Mouse (Mus musculus): ENCODE measurements around the gene Aqp1. TPM values are rescaled to one million over a fixed set of nuclear protein-coding genes. Genes with fewer than 3 reads are reported as not detected.

Aqp1 gene
- 50.3 TPM in 1 of 2 replicates, not detected in the other for total RNA-seq (2014; fragmentation: Nextera tagmentation)
- not detected in 2 replicates for total RNA-seq (2017)
- not detected in 2 replicates for polyA plus RNA-seq (2012)

DNA sequence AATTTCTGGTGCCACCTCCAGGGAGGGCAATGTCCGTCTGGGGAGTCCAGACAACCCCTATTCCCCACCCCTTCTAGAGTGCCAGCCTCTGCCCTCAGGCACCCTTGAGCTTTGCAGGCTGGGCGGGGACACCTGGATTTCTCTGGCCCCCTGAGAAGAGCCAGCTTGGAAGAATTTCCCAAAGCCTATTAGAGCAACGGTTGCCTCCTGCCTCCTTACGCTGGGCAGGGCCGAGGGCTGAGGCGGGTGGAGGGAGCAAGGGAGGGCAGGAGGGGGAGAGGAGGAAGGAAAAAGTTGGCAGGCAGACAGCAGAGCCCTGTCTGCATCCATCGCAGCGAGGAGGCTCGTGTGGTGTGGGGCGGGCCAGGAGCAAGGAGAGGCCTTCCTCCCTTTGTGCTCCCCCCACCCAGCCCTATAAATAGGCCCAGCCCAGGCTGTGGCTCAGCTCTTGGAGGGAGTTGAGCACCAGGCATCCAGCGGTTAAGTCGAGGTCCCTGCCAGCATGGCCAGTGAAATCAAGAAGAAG, at the start of gene Aqp1:
Gene Aqp1 (plus strand): TSS at position 444 of the 526 bp plus-strand sequence.
- H3K4me1 ChIP-seq (ENCODE audit: insufficient read depth, low read depth, low read length): no peaks in the 10 kb centered on the region
- DNase-seq (ENCODE audit: low spot score) (no peak), ATAC-seq (ENCODE audit: extremely low read depth, insufficient number of reproducible peaks, low FRiP score, poor library complexity, severe bottlenecking) (no peak)

GRCm38 (mm10) chr6:55288007-55288602, 48.1 kb upstream of the Aqp1 start:
- Histone ChIP-seq H3K9me3 (replicated peaks) (peaks cover 2% of the 10 kb centered on the region; the same call in 1 of the 2 replicates), H3K27me3 (ENCODE audit: insufficient read depth, low read length) (no peaks in the 10 kb centered on the region), H3K4me3 (ENCODE audit: low read depth, low read length) (no peak overlapping the region), H3K36me3 (replicated peaks) (no peaks in the 10 kb centered on the region), H3K4me1 (ENCODE audit: insufficient read depth, low read depth, low read length) (no peaks in the 10 kb centered on the region)
- no peak for DNase-seq (ENCODE audit: low spot score)
- TF ChIP-seq TAL1 (conservative IDR thresholded peaks at IDR 0.05; ENCODE audit: low read depth, low read length): no peak
- no peak for TF ChIP-seq POLR2AphosphoS5 (IDR thresholded peaks at IDR 0.05; ENCODE audit: insufficient replicate concordance, low read depth, low read length)
- no peak for TF ChIP-seq GATA2 (IDR thresholded peaks at IDR 0.05; ENCODE audit: borderline replicate concordance, low read depth, low read length)
- no peak for TF ChIP-seq GATA1 (IDR thresholded peaks at IDR 0.05; ENCODE audit: borderline replicate concordance, low read length)
- no peak for TF ChIP-seq CTCF (IDR thresholded peaks at IDR 0.05; ENCODE audit: low read depth, low read length)
- no peak for ATAC-seq (ENCODE audit: extremely low read depth, insufficient number of reproducible peaks, low FRiP score, poor library complexity, severe bottlenecking)

More for the DNA sequence above, at the start of gene Aqp1:
- Histone ChIP-seq H3K9me3 (replicated peaks) (no peaks in the 10 kb centered on the region), H3K36me3 (replicated peaks) (no peaks in the 10 kb centered on the region), H3K27me3 (ENCODE audit: insufficient read depth, low read length) (no peaks in the 10 kb centered on the region; the same call in 1 of the 2 replicates), H3K4me3 (ENCODE audit: low read depth, low read length) (no peak within 1 kb of the TSS)
- TF ChIP-seq GATA2 (IDR thresholded peaks at IDR 0.05; ENCODE audit: borderline replicate concordance, low read depth, low read length) (no peak), POLR2AphosphoS5 (IDR thresholded peaks at IDR 0.05; ENCODE audit: insufficient replicate concordance, low read depth, low read length) (no peak), CTCF (IDR thresholded peaks at IDR 0.05; ENCODE audit: low read depth, low read length) (no peak), TAL1 (conservative IDR thresholded peaks at IDR 0.05; ENCODE audit: low read depth, low read length) (no peak), GATA1 (IDR thresholded peaks at IDR 0.05; ENCODE audit: borderline replicate concordance, low read length) (no peak)

GRCm38 (mm10) chr6:55294549-55295131, 41.6 kb upstream of the Aqp1 start:
- Histone ChIP-seq H3K4me3 (ENCODE audit: low read depth, low read length) (no peak overlapping the region), H3K9me3 (replicated peaks) (no peaks in the 10 kb centered on the region), H3K27me3 (ENCODE audit: insufficient read depth, low read length) (no peaks in the 10 kb centered on the region), H3K36me3 (replicated peaks) (no peaks in the 10 kb centered on the region), H3K4me1 (ENCODE audit: insufficient read depth, low read depth, low read length) (no peaks in the 10 kb centered on the region)
- no peak for ATAC-seq (ENCODE audit: extremely low read depth, insufficient number of reproducible peaks, low FRiP score, poor library complexity, severe bottlenecking)
- DNase-seq (ENCODE audit: low spot score): no peak
- TF ChIP-seq TAL1 (conservative IDR thresholded peaks at IDR 0.05; ENCODE audit: low read depth, low read length) (no peak), GATA1 (IDR thresholded peaks at IDR 0.05; ENCODE audit: borderline replicate concordance, low read length) (no peak), CTCF (IDR thresholded peaks at IDR 0.05; ENCODE audit: low read depth, low read length) (no peak), POLR2AphosphoS5 (IDR thresholded peaks at IDR 0.05; ENCODE audit: insufficient replicate concordance, low read depth, low read length) (no peak), GATA2 (IDR thresholded peaks at IDR 0.05; ENCODE audit: borderline replicate concordance, low read depth, low read length) (no peak)

DNA sequence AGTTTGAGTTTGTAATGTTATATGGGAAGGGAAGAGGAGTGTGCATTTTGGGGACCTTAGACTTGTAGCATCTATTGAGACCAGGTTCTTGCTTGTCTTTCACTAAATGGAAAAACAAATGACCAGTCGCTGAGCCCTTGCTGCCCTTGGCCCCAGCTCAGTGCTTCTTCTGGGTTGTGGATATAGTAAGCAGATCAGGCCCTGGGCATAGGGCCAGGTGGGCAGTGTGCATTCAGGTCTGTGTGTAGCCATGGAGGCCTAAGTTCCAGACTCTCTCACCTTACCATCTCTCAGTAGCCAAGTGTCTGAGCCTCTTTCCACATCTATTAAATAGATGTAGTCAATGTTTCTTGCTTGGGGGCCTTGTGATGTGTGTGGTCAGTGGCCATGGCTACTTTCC, 40.9 kb upstream of the Aqp1 start:
- Histone ChIP-seq H3K4me3 (ENCODE audit: low read depth, low read length) (no peak overlapping the region), H3K27me3 (ENCODE audit: insufficient read depth, low read length) (no peaks in the 10 kb centered on the region), H3K4me1 (ENCODE audit: insufficient read depth, low read depth, low read length) (no peaks in the 10 kb centered on the region), H3K36me3 (replicated peaks) (no peaks in the 10 kb centered on the region), H3K9me3 (replicated peaks) (no peaks in the 10 kb centered on the region)
- TF ChIP-seq CTCF (IDR thresholded peaks at IDR 0.05; ENCODE audit: low read depth, low read length): no peak
- TF ChIP-seq GATA2 (IDR thresholded peaks at IDR 0.05; ENCODE audit: borderline replicate concordance, low read depth, low read length): no peak
- TF ChIP-seq TAL1 (conservative IDR thresholded peaks at IDR 0.05; ENCODE audit: low read depth, low read length): no peak
- TF ChIP-seq GATA1 (IDR thresholded peaks at IDR 0.05; ENCODE audit: borderline replicate concordance, low read length): no peak
- TF ChIP-seq POLR2AphosphoS5 (IDR thresholded peaks at IDR 0.05; ENCODE audit: insufficient replicate concordance, low read depth, low read length): no peak
- no peak for DNase-seq (ENCODE audit: low spot score)
- ATAC-seq (ENCODE audit: extremely low read depth, insufficient number of reproducible peaks, low FRiP score, poor library complexity, severe bottlenecking): no peak

DNA sequence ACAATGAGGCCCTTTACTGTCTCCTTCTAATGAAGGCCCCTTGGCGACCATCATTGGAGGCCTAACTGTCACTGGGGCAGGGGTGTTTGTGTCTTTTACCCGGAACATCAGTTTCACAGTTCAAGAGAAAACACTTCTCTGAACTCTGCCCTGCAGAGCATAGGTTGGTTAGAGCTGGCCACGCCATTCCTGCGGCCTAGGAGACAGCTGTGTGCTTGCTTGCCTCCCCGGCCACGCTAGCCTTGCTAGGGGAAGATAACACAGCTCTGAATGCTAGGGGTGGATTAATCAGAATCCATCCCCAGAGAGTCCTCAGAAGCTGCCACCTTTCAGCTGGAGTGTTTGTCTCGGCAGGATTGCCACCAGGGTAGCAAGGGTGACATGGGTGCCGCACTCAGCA, 36.8 kb upstream of the Aqp1 start:
- TF ChIP-seq GATA2 (IDR thresholded peaks at IDR 0.05; ENCODE audit: borderline replicate concordance, low read depth, low read length) (no peak), POLR2AphosphoS5 (IDR thresholded peaks at IDR 0.05; ENCODE audit: insufficient replicate concordance, low read depth, low read length) (no peak), CTCF (IDR thresholded peaks at IDR 0.05; ENCODE audit: low read depth, low read length) (no peak), TAL1 (conservative IDR thresholded peaks at IDR 0.05; ENCODE audit: low read depth, low read length) (no peak), GATA1 (IDR thresholded peaks at IDR 0.05; ENCODE audit: borderline replicate concordance, low read length) (no peak)
- DNase-seq (ENCODE audit: low spot score) (no peak), ATAC-seq (ENCODE audit: extremely low read depth, insufficient number of reproducible peaks, low FRiP score, poor library complexity, severe bottlenecking) (no peak)

DNA sequence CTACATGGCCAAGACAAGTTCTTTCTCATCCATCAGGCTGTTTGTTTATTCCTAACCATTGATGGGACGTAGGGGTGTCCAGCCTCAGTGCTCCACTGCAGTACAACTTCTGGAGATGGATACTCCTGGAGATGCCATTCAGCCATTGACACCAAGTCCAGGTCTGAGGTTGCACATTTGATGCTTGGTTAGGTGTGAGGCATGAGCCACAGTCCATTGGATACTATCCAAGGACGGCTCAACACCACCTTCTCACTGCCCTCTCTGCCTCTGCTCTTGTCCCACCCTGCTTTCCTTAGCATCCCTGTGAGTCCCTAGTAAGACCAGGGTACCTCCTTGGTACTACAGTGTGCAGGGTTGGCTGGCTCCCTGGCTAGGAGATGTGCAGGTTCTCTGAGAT, 36.3 kb upstream of the Aqp1 start:
- no peaks in the 10 kb centered on the region for H3K4me1 ChIP-seq (ENCODE audit: insufficient read depth, low read depth, low read length)
- no peaks in the 10 kb centered on the region for H3K27me3 ChIP-seq (ENCODE audit: insufficient read depth, low read length)
- no peaks in the 10 kb centered on the region for H3K9me3 ChIP-seq (replicated peaks)
- DNase-seq (ENCODE audit: low spot score): no peak
- no peaks in the 10 kb centered on the region for H3K36me3 ChIP-seq (replicated peaks)
- TF ChIP-seq TAL1 (conservative IDR thresholded peaks at IDR 0.05; ENCODE audit: low read depth, low read length) (no peak), CTCF (IDR thresholded peaks at IDR 0.05; ENCODE audit: low read depth, low read length) (no peak), GATA1 (IDR thresholded peaks at IDR 0.05; ENCODE audit: borderline replicate concordance, low read length) (no peak)
- ATAC-seq (ENCODE audit: extremely low read depth, insufficient number of reproducible peaks, low FRiP score, poor library complexity, severe bottlenecking): no peak
- no peak overlapping the region for H3K4me3 ChIP-seq (ENCODE audit: low read depth, low read length)

More for the DNA sequence above, 36.8 kb upstream of the Aqp1 start:
- no peaks in the 10 kb centered on the region for H3K9me3 ChIP-seq (replicated peaks)
- no peak overlapping the region for H3K4me3 ChIP-seq (ENCODE audit: low read depth, low read length)
- H3K4me1 ChIP-seq (ENCODE audit: insufficient read depth, low read depth, low read length): no peaks in the 10 kb centered on the region
- H3K36me3 ChIP-seq (replicated peaks): no peaks in the 10 kb centered on the region
- no peaks in the 10 kb centered on the region for H3K27me3 ChIP-seq (ENCODE audit: insufficient read depth, low read length)

Data from G1E (cell line).